Mouse (Mus musculus): ENCODE measurements around the gene C2cd4d.
A peak's percentile ranks its signal among the peaks of the same experiment; 100 is the strongest.

The C2cd4d gene

GRCm38 (mm10) chr3:94377028-94377923 lies 15.0 kb downstream of the C2cd4d start:
- DNase-seq (ENCODE audit: low spot score in 2 of 2), result no peak

DNA sequence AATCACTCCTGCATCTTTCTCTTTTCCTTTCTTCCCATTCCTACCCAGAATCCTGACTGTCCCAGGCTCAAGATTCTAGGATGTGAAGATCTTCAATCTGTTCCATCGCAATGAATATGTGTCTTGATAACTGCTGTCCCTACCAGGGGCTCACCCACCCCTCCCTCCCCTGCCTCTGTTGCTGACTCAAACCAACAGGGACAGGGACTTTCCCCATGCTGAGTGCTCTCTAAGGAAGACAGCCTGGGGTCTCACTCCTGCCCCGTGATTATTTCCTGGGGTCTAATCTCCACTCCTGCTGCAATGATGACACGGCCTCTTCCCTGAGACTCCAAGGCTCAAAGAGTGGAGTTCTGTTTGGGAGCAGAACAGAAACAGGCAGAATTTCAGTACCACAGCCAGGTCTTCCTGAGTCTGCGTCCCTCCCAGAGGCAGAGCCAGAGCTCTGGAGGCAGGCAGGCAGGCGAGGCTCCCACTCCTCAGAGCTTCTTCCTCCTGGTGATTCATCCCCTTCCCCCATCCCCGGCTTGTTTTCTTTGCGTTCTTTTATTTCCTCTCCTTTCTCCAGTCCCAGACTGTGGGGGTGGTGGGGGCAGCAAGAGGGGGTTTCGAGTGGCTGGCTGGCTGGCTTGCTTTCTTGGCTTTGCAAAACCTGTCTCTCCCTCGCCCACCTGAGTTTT lies 17.7 kb downstream of the C2cd4d start:
- no peak for DNase-seq (ENCODE audit: low spot score in 2 of 2)

DNA sequence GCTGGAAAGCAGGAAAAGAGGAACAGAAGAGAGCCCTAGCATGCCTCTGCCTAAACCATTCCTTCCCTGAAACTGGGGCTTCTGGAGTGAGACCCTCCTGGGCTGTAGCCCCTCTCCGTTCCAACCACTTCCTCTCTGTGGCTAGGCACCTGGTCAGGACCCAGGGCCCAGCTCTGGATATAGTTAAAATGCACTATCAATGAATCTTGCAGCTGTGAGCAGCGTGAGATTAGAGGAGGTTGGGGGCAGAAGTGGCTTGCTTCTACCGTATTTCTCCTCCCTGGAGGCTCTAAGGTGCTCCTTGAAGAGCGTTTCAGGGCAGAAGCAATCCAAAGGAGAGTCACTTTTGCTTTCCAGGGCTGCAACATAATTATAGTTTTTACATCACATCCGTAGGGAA lies 20.1 kb downstream of the C2cd4d start:
- no peak for DNase-seq (ENCODE audit: low spot score in 2 of 2)

DNA sequence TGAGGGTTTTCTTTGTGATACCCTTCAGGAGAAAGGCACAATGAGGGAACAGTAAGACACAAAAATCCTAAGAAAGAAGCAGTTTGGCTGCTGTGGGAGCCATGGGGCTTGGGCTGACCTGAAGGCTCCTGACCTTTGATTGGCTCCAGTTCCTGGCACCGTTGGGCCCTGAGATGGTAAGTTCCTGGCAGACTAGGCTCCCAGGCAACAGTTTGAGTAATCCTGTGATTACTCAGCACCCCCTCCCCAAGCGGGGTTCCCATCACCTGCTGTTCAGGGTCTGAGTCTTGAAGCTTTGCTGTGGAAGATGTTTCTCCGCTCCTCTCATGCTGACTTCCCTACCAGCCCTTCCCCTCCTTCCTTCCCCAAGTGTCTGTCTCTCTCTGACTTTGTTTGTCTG lies 21.2 kb downstream of the C2cd4d start:
- DNase-seq (ENCODE audit: low spot score in 2 of 2), result no peak

DNA sequence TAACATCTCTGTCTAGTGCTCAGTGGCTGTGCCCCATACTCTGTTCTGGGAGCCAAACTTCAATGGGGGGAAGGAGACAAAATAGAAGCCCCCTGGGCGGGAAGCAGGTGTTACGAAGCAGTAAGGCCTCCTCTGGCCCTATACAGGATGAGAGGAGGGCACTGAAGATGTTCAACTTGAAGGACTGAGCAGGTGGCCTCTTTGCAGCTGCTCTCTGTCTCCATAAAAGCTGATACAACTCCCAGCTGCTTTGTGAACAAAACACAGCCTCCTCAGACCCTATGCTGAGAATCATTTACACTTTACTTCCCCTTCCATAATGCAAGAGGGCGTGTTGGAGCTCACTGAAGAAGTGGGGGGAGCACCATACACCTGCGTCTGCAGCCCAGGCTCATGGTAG lies 24.4 kb downstream of the C2cd4d start:
- no peak for DNase-seq (ENCODE audit: low spot score in 2 of 2)

GRCm38 (mm10) chr3:94387391-94387790 lies 25.2 kb downstream of the C2cd4d start:
- DNase-seq (ENCODE audit: low spot score in 2 of 2), result no peak

DNA sequence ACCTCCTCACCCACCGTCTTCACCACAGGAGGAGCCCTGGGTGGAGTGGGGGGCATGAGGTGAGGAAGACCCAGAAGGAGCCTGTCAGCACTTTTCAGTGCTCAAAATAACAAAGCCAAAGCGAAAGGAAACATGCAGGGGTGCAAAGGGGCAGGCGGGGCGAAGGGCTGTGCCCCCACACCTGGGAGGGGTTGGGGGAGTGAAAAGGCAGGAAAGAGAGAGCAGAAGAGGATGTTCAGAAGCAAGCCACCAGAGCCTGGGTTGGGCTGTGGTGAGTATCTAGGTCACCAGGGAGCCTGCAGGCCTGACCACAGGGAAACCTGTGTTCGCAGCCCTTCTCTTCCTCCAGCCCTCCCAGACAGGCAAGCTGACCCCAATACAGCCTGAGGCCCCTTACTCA lies 25.8 kb downstream of the C2cd4d start:
- DNase-seq (ENCODE audit: low spot score in 2 of 2), result no peak

- no peak for DNase-seq (ENCODE audit: low spot score in 2 of 2)
Observed at GRCm38 (mm10) chr3:94389420-94389819, 27.2 kb downstream of the C2cd4d start.

DNA sequence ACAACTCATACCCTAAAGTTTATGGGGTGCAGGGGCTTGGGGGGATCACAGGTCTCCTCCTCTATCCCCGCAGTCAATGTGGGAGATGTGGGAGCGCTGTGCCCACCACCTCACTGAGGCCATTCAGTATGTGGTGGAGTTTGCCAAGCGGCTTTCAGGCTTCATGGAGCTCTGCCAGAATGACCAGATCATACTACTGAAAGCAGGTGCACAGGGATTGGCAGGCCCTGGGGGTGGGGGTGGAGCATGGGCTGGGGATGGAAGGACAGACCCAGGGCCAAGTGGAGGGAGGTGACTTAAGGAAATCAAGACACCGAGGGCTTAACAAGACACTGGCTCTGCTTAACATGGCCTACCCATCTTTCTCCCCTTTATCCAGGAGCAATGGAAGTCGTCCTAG lies 28.8 kb downstream of the C2cd4d start:
- DNase-seq (ENCODE audit: low spot score in 2 of 2), result no peak

DNA sequence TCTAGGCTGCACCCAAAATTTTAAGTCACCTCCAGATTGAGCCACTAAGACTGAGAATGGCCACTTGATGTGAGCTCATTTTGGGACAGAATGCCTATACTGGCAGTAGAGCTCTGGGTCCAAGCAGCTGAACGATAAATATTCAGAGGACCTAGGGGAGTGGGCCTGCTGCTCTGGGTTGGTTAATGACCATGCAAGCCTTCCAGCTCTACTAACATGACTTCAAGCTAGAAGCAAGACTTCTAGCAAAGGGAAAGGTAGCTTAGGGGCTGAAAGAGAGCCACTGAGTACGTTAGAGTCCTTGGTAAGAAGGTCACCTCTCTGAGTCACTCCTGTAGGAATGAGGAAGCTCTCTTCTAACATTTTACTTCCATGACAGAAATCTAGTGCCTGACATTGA lies 29.9 kb downstream of the C2cd4d start:
- no peak for DNase-seq (ENCODE audit: low spot score in 2 of 2)

DNA sequence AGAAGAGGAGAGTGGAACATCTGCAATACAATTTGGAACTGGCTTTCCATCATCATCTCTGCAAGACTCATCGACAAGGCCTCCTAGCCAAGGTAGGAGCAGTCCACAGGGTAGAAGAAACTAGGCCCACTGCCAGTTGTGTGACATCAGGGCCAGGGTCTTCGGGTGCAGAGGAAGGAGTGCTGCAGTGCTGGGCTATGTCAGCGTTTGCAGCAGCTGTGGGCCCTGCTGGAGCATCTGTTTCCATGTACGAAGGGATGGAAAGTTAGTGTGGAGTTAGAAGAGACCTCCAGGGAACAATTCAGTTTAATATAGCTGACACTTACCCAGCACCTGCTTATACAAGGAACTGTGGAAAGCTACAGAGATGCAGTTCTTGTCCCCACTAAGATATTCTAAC lies 30.8 kb downstream of the C2cd4d start:
- no peak for DNase-seq (ENCODE audit: low spot score in 2 of 2)

- no peak for DNase-seq (ENCODE audit: low spot score in 2 of 2)
Observed at GRCm38 (mm10) chr3:94396336-94396735, 34.1 kb downstream of the C2cd4d start.

GRCm38 (mm10) chr3:94396851-94397250 lies 34.6 kb downstream of the C2cd4d start:
- DNase-seq (ENCODE audit: low spot score in 2 of 2), result no peak

GRCm38 (mm10) chr3:94398217-94398616 lies 36.0 kb downstream of the C2cd4d start, which contains the start of gene Lingo4:
Gene Lingo4, plus strand, starts transcription at chr3:94398517.
- DNase-seq (ENCODE audit: low spot score in 2 of 2), result no peak

DNA sequence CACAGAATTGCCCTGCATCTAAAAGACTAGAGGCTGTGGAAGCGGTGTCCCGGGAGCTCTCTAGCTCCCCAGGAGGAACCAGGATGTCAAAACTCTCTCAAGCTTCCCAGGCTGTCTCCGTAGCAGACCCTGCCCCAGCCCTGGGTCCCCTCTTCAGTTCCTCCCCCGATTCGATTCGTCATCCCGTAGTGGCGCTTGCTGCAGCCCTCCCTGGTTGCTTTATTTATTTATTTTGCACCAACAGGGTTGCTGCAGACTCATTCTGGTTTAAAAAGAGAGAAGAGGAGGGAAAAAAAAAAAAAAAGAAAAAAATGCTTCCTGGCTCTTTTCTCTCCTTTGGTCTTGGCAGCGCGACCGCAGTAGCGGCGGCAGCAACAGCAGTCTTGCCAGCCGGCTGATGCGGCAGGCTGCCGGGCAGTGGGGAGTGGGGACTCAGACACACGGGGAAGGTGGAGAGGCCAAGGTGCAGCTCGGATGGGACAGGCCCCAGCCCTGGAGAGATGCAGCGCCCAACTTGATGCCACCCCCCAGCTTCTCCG lies 36.8 kb downstream of the C2cd4d start:
- DNase-seq (ENCODE audit: low spot score in 2 of 2), result peak; percentile 27 to 31

- no peak for DNase-seq (ENCODE audit: low spot score in 2 of 2)
Observed at GRCm38 (mm10) chr3:94399663-94400310, 37.5 kb downstream of the C2cd4d start.

- no peak for DNase-seq (ENCODE audit: low spot score in 2 of 2)
Observed at GRCm38 (mm10) chr3:94402451-94402850, 40.2 kb downstream of the C2cd4d start.

- peak; percentile 37 to 44 for DNase-seq (ENCODE audit: low spot score in 2 of 2)
Observed at GRCm38 (mm10) chr3:94404366-94405054, 42.3 kb downstream of the C2cd4d start.

GRCm38 (mm10) chr3:94405561-94405960 lies 43.3 kb downstream of the C2cd4d start:
- DNase-seq (ENCODE audit: low spot score in 2 of 2), result no peak

GRCm38 (mm10) chr3:94412530-94412929 lies 50.3 kb downstream of the C2cd4d start:
- no peak for DNase-seq (ENCODE audit: low spot score in 2 of 2)

GRCm38 (mm10) chr3:94413031-94413679 lies 50.9 kb downstream of the C2cd4d start, which contains the start of gene Tdrkh:
Gene Tdrkh, plus strand, starts transcription at chr3:94413273.
- peak; percentile 97 to 98 for DNase-seq (ENCODE audit: low spot score in 2 of 2)
